Mouse (Mus musculus): ENCODE measurements at regions not wholly inside any gene's neighbourhood (a gene's known extent, or its start where the extent isn't known, plus 50 kb on each side); places are given as distances from the start of the nearest gene placed in this dataset.

DNA sequence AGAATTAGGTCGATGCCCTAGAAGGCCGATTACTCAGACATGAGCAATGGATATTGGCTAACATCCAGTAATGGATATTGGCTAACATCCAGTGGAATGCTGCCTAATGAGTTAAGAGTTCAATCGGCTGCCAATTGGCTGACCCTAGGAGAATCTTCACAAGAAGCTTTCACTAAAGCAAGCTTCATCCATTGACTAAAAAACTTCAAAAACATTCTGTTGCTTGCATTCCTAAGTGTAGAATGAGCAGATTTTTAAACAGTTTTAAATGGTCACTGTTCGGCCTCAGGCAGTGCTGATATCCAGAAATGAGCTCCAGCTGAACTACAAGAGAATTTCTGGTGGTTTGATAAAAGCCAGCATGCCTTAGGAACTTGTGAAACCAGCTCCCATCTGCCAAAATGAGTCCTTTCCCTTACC, 56.8 kb upstream of the Cenpe start:
- DNase-seq, result peak in 1 of 2 experiments; percentile 2

All from kidney, postnatal 4 days (tissue).